Mouse (Mus musculus) limb, embryonic 11.5 days (tissue): ENCODE measurements at regions not wholly inside any gene's neighbourhood (a gene's known extent, or its start where the extent isn't known, plus 50 kb on each side); places are given as distances from the start of the nearest gene placed in this dataset.

Source experiments
- ATAC-seq: fragments of 200-750 bp; cut with Nextera tagmentation; 2 replicates; pipeline ENCODE4 v1.8.0; 2017; ENCODE audit warnings: low read depth; ENCODE audit not compliant: insufficient number of reproducible peaks, low FRiP score, low TSS enrichment
- DNase-seq: peaks from one replicate; pipeline ENCODE4 v3.0.0-alpha.2; 2015; ENCODE audit warnings: low spot score
- H3K27ac ChIP-seq: fragments of 300-500 bp; sonication (generic); replicated peaks from 2 replicates; pipeline ENCODE4 v1.5.1; 2014; ENCODE audit warnings: low read depth, mild to moderate bottlenecking, low read length
- H3K27me3 ChIP-seq: fragments of 300-500 bp; sonication (generic); 2 replicates; pipeline ENCODE4 v1.6.1; 2014; ENCODE audit warnings: mild to moderate bottlenecking, low read length, mixed read lengths; ENCODE audit not compliant: control insufficient read depth, insufficient read depth
- H3K36me3 ChIP-seq: fragments of 300-500 bp; sonication (generic); 2 replicates; pipeline ENCODE4 v1.6.1; 2014; ENCODE audit warnings: mild to moderate bottlenecking, low read length, moderate library complexity, mixed read lengths; ENCODE audit not compliant: control insufficient read depth, insufficient read depth
- H3K4me1 ChIP-seq: fragments of 300-500 bp; sonication (generic); 2 replicates; pipeline ENCODE4 v1.6.1; 2014; ENCODE audit warnings: low read length, mixed read lengths; ENCODE audit not compliant: control insufficient read depth, insufficient read depth
- H3K4me2 ChIP-seq: fragments of 300-500 bp; sonication (generic); 2 replicates; pipeline ENCODE4 v1.6.1; 2014; ENCODE audit warnings: low read depth, mild to moderate bottlenecking, moderate library complexity; ENCODE audit not compliant: severe bottlenecking
- H3K4me3 ChIP-seq: fragments of 300-500 bp; sonication (generic); 2 replicates; pipeline ENCODE4 v1.5.1; 2014; ENCODE audit warnings: low read depth, low read length
- H3K9ac ChIP-seq: fragments of 300-500 bp; sonication (generic); 2 replicates; pipeline ENCODE4 v1.6.1; 2014; ENCODE audit warnings: mild to moderate bottlenecking, low read length
- H3K9me3 ChIP-seq: fragments of 300-500 bp; sonication (generic); 2 replicates; pipeline ENCODE4 v1.6.1; 2016; ENCODE audit warnings: low read length; ENCODE audit not compliant: control insufficient read depth
- WGBS: fragments of 180-500 bp; shearing (Covaris S2); extraction: QIAGEN DNeasy Blood & Tissue Kit; methylation state at CpG from one replicate; pipeline ENCODE4 v1.1.7; 2014; 5-methylcytosine and 5-hydroxymethylcytosine counted together

- H3K4me2 ChIP-seq: no peak overlapping the region
- no peaks in the 10 kb centered on the region for H3K4me1 ChIP-seq
- H3K27ac ChIP-seq: no peak overlapping the region
- 90% methylated on average over 2 of the region's 2 CpGs for WGBS
- H3K9me3 ChIP-seq: no peaks in the 10 kb centered on the region
- no peaks in the 10 kb centered on the region for H3K27me3 ChIP-seq
- no peaks in the 10 kb centered on the region for H3K36me3 ChIP-seq
- H3K4me3 ChIP-seq: no peak overlapping the region
- DNase-seq (no peak), ATAC-seq (no peak)
- no peak overlapping the region for H3K9ac ChIP-seq
These were observed 169.8 kb upstream of the Nlrp1b start for GRCm38 (mm10) chr11:71400351-71400750.

GRCm38 (mm10) chr11:71401411-71402276 is 171.1 kb upstream of the Nlrp1b start:
- ATAC-seq: no peak
- WGBS: 93% methylated on average over 2 of the region's 2 CpGs

GRCm38 (mm10) chr11:71404361-71404760 is 173.8 kb upstream of the Nlrp1b start:
- Histone ChIP-seq H3K4me3 (no peak overlapping the region), H3K27me3 (no peaks in the 10 kb centered on the region), H3K9me3 (no peaks in the 10 kb centered on the region), H3K4me2 (no peak overlapping the region), H3K36me3 (no peaks in the 10 kb centered on the region), H3K4me1 (no peaks in the 10 kb centered on the region), H3K9ac (no peak overlapping the region), H3K27ac (no peak overlapping the region)
- 87% methylated on average over 3 of the region's 3 CpGs for WGBS
- no peak for ATAC-seq
- DNase-seq: no peak

More at GRCm38 (mm10) chr11:71401411-71402276, 171.1 kb upstream of the Nlrp1b start:
- Histone ChIP-seq H3K4me2 (no peak overlapping the region), H3K36me3 (no peaks in the 10 kb centered on the region), H3K4me1 (no peaks in the 10 kb centered on the region), H3K27me3 (no peaks in the 10 kb centered on the region), H3K4me3 (no peak overlapping the region), H3K27ac (no peak overlapping the region), H3K9me3 (no peaks in the 10 kb centered on the region), H3K9ac (no peak overlapping the region)
- no peak for DNase-seq

- H3K36me3 ChIP-seq: no peaks in the 10 kb centered on the region
- WGBS: 81% methylated on average over 6 of the region's 6 CpGs
- no peak overlapping the region for H3K9ac ChIP-seq
- no peak overlapping the region for H3K27ac ChIP-seq
- DNase-seq (no peak), ATAC-seq (no peak)
- H3K4me3 ChIP-seq: no peak overlapping the region
- H3K4me1 ChIP-seq: no peaks in the 10 kb centered on the region
- H3K27me3 ChIP-seq: no peaks in the 10 kb centered on the region
- no peak overlapping the region for H3K4me2 ChIP-seq
- no peaks in the 10 kb centered on the region for H3K9me3 ChIP-seq
These were observed 176.5 kb upstream of the Nlrp1b start for GRCm38 (mm10) chr11:71407043-71407442.

- H3K9me3 ChIP-seq: no peaks in the 10 kb centered on the region
- H3K27ac ChIP-seq: no peak overlapping the region
- H3K27me3 ChIP-seq: no peaks in the 10 kb centered on the region
- no peaks in the 10 kb centered on the region for H3K4me1 ChIP-seq
- H3K4me3 ChIP-seq: no peak overlapping the region
- no peak for DNase-seq
- no peak overlapping the region for H3K9ac ChIP-seq
- no peak for ATAC-seq
- WGBS: 91% methylated on average over 6 of the region's 6 CpGs
- H3K4me2 ChIP-seq: no peak overlapping the region
- H3K36me3 ChIP-seq: no peaks in the 10 kb centered on the region
These were observed 178.8 kb upstream of the Nlrp1b start for GRCm38 (mm10) chr11:71409211-71409765.

GRCm38 (mm10) chr11:71410582-71410981 is 180.0 kb upstream of the Nlrp1b start:
- Histone ChIP-seq H3K27ac (no peak overlapping the region), H3K27me3 (no peaks in the 10 kb centered on the region), H3K4me3 (no peak overlapping the region), H3K9ac (no peak overlapping the region), H3K36me3 (no peaks in the 10 kb centered on the region), H3K4me2 (no peak overlapping the region), H3K4me1 (no peaks in the 10 kb centered on the region), H3K9me3 (no peaks in the 10 kb centered on the region)
- DNase-seq (no peak), ATAC-seq (no peak)
- 89% methylated on average over 3 of the region's 3 CpGs for WGBS

GRCm38 (mm10) chr11:71411958-71412357 is 181.4 kb upstream of the Nlrp1b start:
- H3K9me3 ChIP-seq: no peaks in the 10 kb centered on the region
- H3K4me1 ChIP-seq: no peaks in the 10 kb centered on the region
- no peak overlapping the region for H3K9ac ChIP-seq
- no peaks in the 10 kb centered on the region for H3K27me3 ChIP-seq
- DNase-seq (no peak), ATAC-seq (no peak)
- WGBS: 73% methylated on average over 1 of the region's 1 CpGs
- H3K4me3 ChIP-seq: no peak overlapping the region
- H3K27ac ChIP-seq: no peak overlapping the region
- no peaks in the 10 kb centered on the region for H3K36me3 ChIP-seq
- no peak overlapping the region for H3K4me2 ChIP-seq

- no peak overlapping the region for H3K4me3 ChIP-seq
- no peaks in the 10 kb centered on the region for H3K27me3 ChIP-seq
- no peaks in the 10 kb centered on the region for H3K36me3 ChIP-seq
- no peaks in the 10 kb centered on the region for H3K4me1 ChIP-seq
- no peak for DNase-seq
- H3K27ac ChIP-seq: no peak overlapping the region
- H3K9me3 ChIP-seq: no peaks in the 10 kb centered on the region
- 85% methylated on average over 9 of the region's 9 CpGs for WGBS
- H3K9ac ChIP-seq: no peak overlapping the region
- ATAC-seq: no peak
- H3K4me2 ChIP-seq: no peak overlapping the region
These were observed 184.0 kb upstream of the Nlrp1b start for GRCm38 (mm10) chr11:71414403-71415140.
